Mouse (Mus musculus) hindlimb bud, embryonic 11.5 days (tissue): Measurements from ENCODE around the gene Atp6v0b.

Experiments
- DNase-seq: peaks from one replicate; pipeline ENCODE4 v3.0.0-alpha.2; 2012; ENCODE audit warnings: low read depth, low spot score; ENCODE audit errors: extremely low spot score

Gene Atp6v0b

GRCm38 (mm10) chr4:117873615-117874014 lies 13.5 kb downstream of the Atp6v0b start:
- no peak for DNase-seq

GRCm38 (mm10) chr4:117872471-117872886 lies 14.7 kb downstream of the Atp6v0b start, which contains the start of gene Ccdc24:
TSS of gene Ccdc24 (minus strand) at chr4:117872557.
- no peak for DNase-seq

GRCm38 (mm10) chr4:117871787-117872186 lies 15.3 kb downstream of the Atp6v0b start:
- DNase-seq, result no peak

- no peak for DNase-seq
Measured at GRCm38 (mm10) chr4:117870437-117870836, 16.7 kb downstream of the Atp6v0b start.

- no peak for DNase-seq
Measured at GRCm38 (mm10) chr4:117869317-117869716, 17.8 kb downstream of the Atp6v0b start.

GRCm38 (mm10) chr4:117867823-117868222 lies 19.3 kb downstream of the Atp6v0b start:
- DNase-seq, result no peak

GRCm38 (mm10) chr4:117867000-117867399 lies 20.1 kb downstream of the Atp6v0b start:
- no peak for DNase-seq

GRCm38 (mm10) chr4:117866083-117866482 lies 21.1 kb downstream of the Atp6v0b start:
- no peak for DNase-seq

- DNase-seq, result no peak
Measured at GRCm38 (mm10) chr4:117862823-117863222, 24.3 kb downstream of the Atp6v0b start.

- DNase-seq, result no peak
Measured at GRCm38 (mm10) chr4:117860570-117860969, 26.6 kb downstream of the Atp6v0b start.

GRCm38 (mm10) chr4:117858794-117859193 lies 28.3 kb downstream of the Atp6v0b start:
- DNase-seq, result no peak

- DNase-seq, result no peak
Measured at GRCm38 (mm10) chr4:117855146-117855545, 32.0 kb downstream of the Atp6v0b start.

GRCm38 (mm10) chr4:117852152-117852868 lies 34.8 kb downstream of the Atp6v0b start:
- no peak for DNase-seq

- no peak for DNase-seq
Measured at GRCm38 (mm10) chr4:117850871-117851270, 36.3 kb downstream of the Atp6v0b start.

GRCm38 (mm10) chr4:117850176-117850575 lies 37.0 kb downstream of the Atp6v0b start:
- no peak for DNase-seq

GRCm38 (mm10) chr4:117849506-117849905 lies 37.6 kb downstream of the Atp6v0b start:
- no peak for DNase-seq

GRCm38 (mm10) chr4:117849063-117849462 lies 38.1 kb downstream of the Atp6v0b start:
- no peak for DNase-seq

- DNase-seq, result no peak
Measured at GRCm38 (mm10) chr4:117847011-117847410, 40.1 kb downstream of the Atp6v0b start.

GRCm38 (mm10) chr4:117846261-117846660 lies 40.9 kb downstream of the Atp6v0b start:
- no peak for DNase-seq

- DNase-seq, result no peak
Measured at GRCm38 (mm10) chr4:117845316-117845715, 41.8 kb downstream of the Atp6v0b start.

- no peak for DNase-seq
Measured at GRCm38 (mm10) chr4:117844467-117844866, 42.7 kb downstream of the Atp6v0b start.

GRCm38 (mm10) chr4:117843101-117843500 lies 44.0 kb downstream of the Atp6v0b start:
- DNase-seq, result no peak

- DNase-seq, result no peak
Measured at GRCm38 (mm10) chr4:117841566-117841965, 45.6 kb downstream of the Atp6v0b start.
